Mouse (Mus musculus) bone marrow macrophage, adult 2 months (primary cell): ENCODE results near the gene Hunk.

ENCODE experiments used
- CTCF ChIP-seq: IDR thresholded peaks from 2 replicates; pipeline ENCODE4 v1.5.1; 2012; ENCODE audit warnings: low read depth, mild to moderate bottlenecking, low read length, moderate library complexity
- POLR2A ChIP-seq: IDR thresholded peaks from 2 replicates; pipeline ENCODE4 v1.6.1; 2012; ENCODE audit warnings: mild to moderate bottlenecking, low read depth, low read length, borderline replicate concordance

GRCm38 (mm10) chr16:90521951-90522255 is 136.1 kb downstream of the Hunk start:
- TF ChIP-seq POLR2A, result no peak
- no peak for TF ChIP-seq CTCF
